Mouse (Mus musculus): ENCODE data around the gene Clec16a. TPM values are rescaled to one million over a fixed set of nuclear protein-coding genes. Genes with fewer than 3 reads are reported as not detected.

Gene Clec16a
- polyA plus RNA-seq, 1 experiment from 2014 or later, result 34.7 TPM

- Histone ChIP-seq H3K36me3 (no peaks in the 10 kb centered on the region), H3K4me2 (no peak overlapping the region), H3K9me3 (replicated peaks) (no peaks in the 10 kb centered on the region), H3K9ac (no peak overlapping the region), H3K27ac (no peak overlapping the region), H3K4me3 (replicated peaks) (no peak overlapping the region), H3K4me1 (peaks cover 20% of the 10 kb centered on the region), H3K27me3 (no peaks in the 10 kb centered on the region)
- ATAC-seq (replicated peaks; ENCODE audit: low FRiP score), result no peak
- 65% methylated on average over 6 of the region's 6 CpGs for WGBS
Observed at GRCm38 (mm10) chr16:10697861-10698659, 152.9 kb downstream of the Clec16a start.

GRCm38 (mm10) chr16:10699316-10699715 lies 154.2 kb downstream of the Clec16a start:
- Histone ChIP-seq H3K27ac (no peak overlapping the region), H3K4me1 (peaks cover 26% of the 10 kb centered on the region), H3K9me3 (replicated peaks) (no peaks in the 10 kb centered on the region), H3K27me3 (no peaks in the 10 kb centered on the region), H3K9ac (no peak overlapping the region), H3K36me3 (no peaks in the 10 kb centered on the region), H3K4me3 (replicated peaks) (no peak overlapping the region), H3K4me2 (no peak overlapping the region)
- ATAC-seq (replicated peaks; ENCODE audit: low FRiP score), result no peak
- 67% methylated on average over 3 of the region's 3 CpGs for WGBS

GRCm38 (mm10) chr16:10700160-10700559 lies 155.0 kb downstream of the Clec16a start:
- no peaks in the 10 kb centered on the region for H3K36me3 ChIP-seq
- peaks cover 26% of the 10 kb centered on the region for H3K4me1 ChIP-seq
- no peak for ATAC-seq (replicated peaks; ENCODE audit: low FRiP score)
- H3K4me3 ChIP-seq (replicated peaks), result no peak overlapping the region
- no peaks in the 10 kb centered on the region for H3K9me3 ChIP-seq (replicated peaks)
- 37% methylated on average over 2 of the region's 2 CpGs for WGBS
- H3K27ac ChIP-seq, result no peak overlapping the region
- H3K4me2 ChIP-seq, result no peak overlapping the region
- H3K27me3 ChIP-seq, result no peaks in the 10 kb centered on the region
- no peak overlapping the region for H3K9ac ChIP-seq

GRCm38 (mm10) chr16:10702399-10702798 lies 157.3 kb downstream of the Clec16a start:
- ATAC-seq (replicated peaks; ENCODE audit: low FRiP score), result no peak
- no peak overlapping the region for H3K9ac ChIP-seq
- H3K27ac ChIP-seq, result no peak overlapping the region
- H3K27me3 ChIP-seq, result no peaks in the 10 kb centered on the region
- no peaks in the 10 kb centered on the region for H3K9me3 ChIP-seq (replicated peaks)
- no peak overlapping the region for H3K4me3 ChIP-seq (replicated peaks)
- H3K4me2 ChIP-seq, result no peak overlapping the region
- WGBS, result 59% methylated on average over 2 of the region's 2 CpGs
- peaks cover 23% of the 10 kb centered on the region for H3K4me1 ChIP-seq
- H3K36me3 ChIP-seq, result no peaks in the 10 kb centered on the region

GRCm38 (mm10) chr16:10703932-10704331 lies 158.8 kb downstream of the Clec16a start:
- WGBS, result 68% methylated on average over 4 of the region's 4 CpGs
- H3K9ac ChIP-seq, result no peak overlapping the region
- H3K4me3 ChIP-seq (replicated peaks), result no peak overlapping the region
- H3K4me1 ChIP-seq, result peaks cover 15% of the 10 kb centered on the region; the same call in 1 of the 2 replicates
- no peaks in the 10 kb centered on the region for H3K36me3 ChIP-seq
- H3K9me3 ChIP-seq (replicated peaks), result no peaks in the 10 kb centered on the region
- no peak overlapping the region for H3K4me2 ChIP-seq
- H3K27ac ChIP-seq, result peak overlapping the region; percentile 37; the same call in 1 of the 2 replicates
- H3K27me3 ChIP-seq, result no peaks in the 10 kb centered on the region
- no peak for ATAC-seq (replicated peaks; ENCODE audit: low FRiP score)

GRCm38 (mm10) chr16:10705396-10705795 lies 160.3 kb downstream of the Clec16a start:
- WGBS, result 56% methylated on average over 1 of the region's 1 CpGs
- Histone ChIP-seq H3K27me3 (no peaks in the 10 kb centered on the region), H3K27ac (no peak overlapping the region), H3K36me3 (no peaks in the 10 kb centered on the region), H3K4me2 (no peak overlapping the region), H3K9ac (no peak overlapping the region), H3K4me1 (peaks cover 12% of the 10 kb centered on the region; the same call in 1 of the 2 replicates), H3K9me3 (replicated peaks) (no peaks in the 10 kb centered on the region), H3K4me3 (replicated peaks) (no peak overlapping the region)
- no peak for ATAC-seq (replicated peaks; ENCODE audit: low FRiP score)

GRCm38 (mm10) chr16:10711524-10711923 lies 166.4 kb downstream of the Clec16a start:
- ATAC-seq (replicated peaks; ENCODE audit: low FRiP score), result no peak
- WGBS, result 86% methylated on average over 1 of the region's 1 CpGs
- H3K36me3 ChIP-seq, result no peaks in the 10 kb centered on the region

GRCm38 (mm10) chr16:10713041-10713440 lies 167.9 kb downstream of the Clec16a start:
- no peak overlapping the region for H3K4me2 ChIP-seq
- H3K27ac ChIP-seq, result no peak overlapping the region
- no peak overlapping the region for H3K4me3 ChIP-seq (replicated peaks)
- no peak overlapping the region for H3K9ac ChIP-seq
- WGBS, result 21% methylated on average over 2 of the region's 2 CpGs
- no peaks in the 10 kb centered on the region for H3K9me3 ChIP-seq (replicated peaks)
- no peaks in the 10 kb centered on the region; the same call in 1 of the 2 replicates for H3K27me3 ChIP-seq
- no peaks in the 10 kb centered on the region for H3K36me3 ChIP-seq
- H3K4me1 ChIP-seq, result peaks cover 13% of the 10 kb centered on the region
- ATAC-seq (replicated peaks; ENCODE audit: low FRiP score), result peak; percentile 43

More at GRCm38 (mm10) chr16:10711524-10711923, 166.4 kb downstream of the Clec16a start:
- H3K4me1 ChIP-seq, result peaks cover 13% of the 10 kb centered on the region
- no peak overlapping the region for H3K4me2 ChIP-seq
- no peaks in the 10 kb centered on the region; the same call in 1 of the 2 replicates for H3K27me3 ChIP-seq
- no peak overlapping the region for H3K27ac ChIP-seq
- H3K9ac ChIP-seq, result no peak overlapping the region
- H3K9me3 ChIP-seq (replicated peaks), result no peaks in the 10 kb centered on the region
- no peak overlapping the region for H3K4me3 ChIP-seq (replicated peaks)

GRCm38 (mm10) chr16:10713441-10714239 lies 168.5 kb downstream of the Clec16a start:
- Histone ChIP-seq H3K4me3 (replicated peaks) (no peak overlapping the region), H3K36me3 (no peaks in the 10 kb centered on the region), H3K9me3 (replicated peaks) (no peaks in the 10 kb centered on the region), H3K27ac (no peak overlapping the region), H3K4me2 (no peak overlapping the region), H3K4me1 (peaks cover 13% of the 10 kb centered on the region), H3K9ac (no peak overlapping the region), H3K27me3 (no peaks in the 10 kb centered on the region; the same call in 1 of the 2 replicates)
- peak; percentile 62; the same call in 1 of the 2 replicates for ATAC-seq (replicated peaks; ENCODE audit: low FRiP score)
- WGBS, result 44% methylated on average over 7 of the region's 7 CpGs

GRCm38 (mm10) chr16:10715211-10715610 lies 170.1 kb downstream of the Clec16a start:
- no peak for ATAC-seq (replicated peaks; ENCODE audit: low FRiP score)
- Histone ChIP-seq H3K4me1 (peaks cover 13% of the 10 kb centered on the region), H3K27ac (no peak overlapping the region), H3K9ac (no peak overlapping the region), H3K4me2 (no peak overlapping the region), H3K4me3 (replicated peaks) (no peak overlapping the region), H3K27me3 (no peaks in the 10 kb centered on the region; the same call in 1 of the 2 replicates), H3K9me3 (replicated peaks) (no peaks in the 10 kb centered on the region), H3K36me3 (no peaks in the 10 kb centered on the region)
- 89% methylated on average over 5 of the region's 5 CpGs for WGBS

- 87% methylated on average over 2 of the region's 2 CpGs for WGBS
- H3K27me3 ChIP-seq, result no peaks in the 10 kb centered on the region; the same call in 1 of the 2 replicates
- H3K4me2 ChIP-seq, result no peak overlapping the region
- H3K27ac ChIP-seq, result no peak overlapping the region
- H3K36me3 ChIP-seq, result no peaks in the 10 kb centered on the region
- no peak overlapping the region for H3K9ac ChIP-seq
- H3K9me3 ChIP-seq (replicated peaks), result no peaks in the 10 kb centered on the region
- no peak overlapping the region for H3K4me3 ChIP-seq (replicated peaks)
- H3K4me1 ChIP-seq, result peaks cover 13% of the 10 kb centered on the region
- ATAC-seq (replicated peaks; ENCODE audit: low FRiP score), result no peak
Observed at GRCm38 (mm10) chr16:10715632-10716031, 170.5 kb downstream of the Clec16a start.

GRCm38 (mm10) chr16:10716696-10717095 lies 171.6 kb downstream of the Clec16a start:
- ATAC-seq (replicated peaks; ENCODE audit: low FRiP score), result no peak
- no peak overlapping the region for H3K27ac ChIP-seq

More at GRCm38 (mm10) chr16:10716696-10717095, 171.6 kb downstream of the Clec16a start:
- whole genome bisulfite sequencing, result 60% methylated on average over 2 of the region's 2 CpGs
- no peaks in the 10 kb centered on the region for H3K27me3 ChIP-seq
- H3K4me1 ChIP-seq, result peaks cover 13% of the 10 kb centered on the region
- H3K9ac ChIP-seq, result no peak overlapping the region
- no peak overlapping the region for H3K4me3 ChIP-seq (replicated peaks)
- H3K4me2 ChIP-seq, result no peak overlapping the region
- H3K36me3 ChIP-seq, result no peaks in the 10 kb centered on the region
- H3K9me3 ChIP-seq (replicated peaks), result no peaks in the 10 kb centered on the region

Measured in kidney, embryonic 15.5 days (tissue).